Mouse (Mus musculus): Measurements from ENCODE around the gene Eif2b3. TPM values are rescaled to one million over a fixed set of nuclear protein-coding genes. Genes with fewer than 3 reads are reported as not detected.

The Eif2b3 gene
- total and polyA plus RNA-seq, 3 experiments, result 6.5 to 31.8 (median 28.1) TPM

- TF ChIP-seq POLR2AphosphoS5 (IDR thresholded peaks at IDR 0.05; ENCODE audit: insufficient replicate concordance, low read depth, low read length) (no peak), TAL1 (conservative IDR thresholded peaks at IDR 0.05; ENCODE audit: low read depth, low read length) (no peak), GATA1 (IDR thresholded peaks at IDR 0.05; ENCODE audit: borderline replicate concordance, low read length) (no peak), GATA2 (IDR thresholded peaks at IDR 0.05; ENCODE audit: borderline replicate concordance, low read depth, low read length) (no peak), CTCF (IDR thresholded peaks at IDR 0.05; ENCODE audit: low read depth, low read length) (no peak)
- H3K4me1 ChIP-seq (ENCODE audit: insufficient read depth, low read depth, low read length), result peaks cover 6% of the 10 kb centered on the region; the same call in 1 of the 2 replicates
- DNase-seq (ENCODE audit: low spot score) (no peak), ATAC-seq (ENCODE audit: extremely low read depth, insufficient number of reproducible peaks, low FRiP score, poor library complexity, severe bottlenecking) (no peak)
- no peaks in the 10 kb centered on the region for H3K36me3 ChIP-seq (replicated peaks)
- H3K9me3 ChIP-seq (replicated peaks), result no peaks in the 10 kb centered on the region
- H3K27me3 ChIP-seq (ENCODE audit: insufficient read depth, low read length), result peaks cover 52% of the 10 kb centered on the region
- H3K4me3 ChIP-seq (ENCODE audit: low read depth, low read length), result no peak overlapping the region
Observed at GRCm38 (mm10) chr4:117110985-117111384, 91.8 kb downstream of the Eif2b3 start.

GRCm38 (mm10) chr4:117113237-117113636 lies 94.0 kb downstream of the Eif2b3 start:
- DNase-seq (ENCODE audit: low spot score) (no peak), ATAC-seq (ENCODE audit: extremely low read depth, insufficient number of reproducible peaks, low FRiP score, poor library complexity, severe bottlenecking) (no peak)
- Histone ChIP-seq H3K36me3 (replicated peaks) (peaks cover 14% of the 10 kb centered on the region), H3K4me1 (ENCODE audit: insufficient read depth, low read depth, low read length) (peaks cover 9% of the 10 kb centered on the region; the same call in 1 of the 2 replicates), H3K4me3 (ENCODE audit: low read depth, low read length) (no peak overlapping the region), H3K9me3 (replicated peaks) (no peaks in the 10 kb centered on the region), H3K27me3 (ENCODE audit: insufficient read depth, low read length) (peaks cover 37% of the 10 kb centered on the region)
- TF ChIP-seq GATA1 (IDR thresholded peaks at IDR 0.05; ENCODE audit: borderline replicate concordance, low read length) (no peak), POLR2AphosphoS5 (IDR thresholded peaks at IDR 0.05; ENCODE audit: insufficient replicate concordance, low read depth, low read length) (no peak), TAL1 (conservative IDR thresholded peaks at IDR 0.05; ENCODE audit: low read depth, low read length) (no peak)

DNA sequence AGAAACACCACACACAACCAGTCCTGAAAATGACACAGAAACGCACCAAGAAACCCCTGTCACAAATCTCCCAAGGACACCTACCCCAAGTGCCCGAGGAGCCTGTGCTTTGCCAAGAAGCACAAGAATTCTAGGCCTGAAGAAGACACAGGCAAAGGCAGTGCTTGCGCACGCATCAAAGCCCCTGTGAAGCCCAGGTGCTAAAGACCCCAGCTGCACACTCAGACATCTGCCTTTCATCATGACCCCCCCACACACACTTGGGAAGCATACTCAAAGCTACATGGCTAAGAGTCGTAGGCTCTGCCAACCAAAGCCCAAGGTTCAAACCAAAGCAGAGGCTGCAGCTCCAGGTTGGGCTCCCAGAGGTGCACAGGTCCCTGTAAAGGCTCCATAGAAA lies 96.4 kb downstream of the Eif2b3 start:
- no peaks in the 10 kb centered on the region for H3K9me3 ChIP-seq (replicated peaks)
- TF ChIP-seq POLR2AphosphoS5 (IDR thresholded peaks at IDR 0.05; ENCODE audit: insufficient replicate concordance, low read depth, low read length), result no peak
- no peak for TF ChIP-seq GATA2 (IDR thresholded peaks at IDR 0.05; ENCODE audit: borderline replicate concordance, low read depth, low read length)
- TF ChIP-seq TAL1 (conservative IDR thresholded peaks at IDR 0.05; ENCODE audit: low read depth, low read length), result no peak
- no peak for TF ChIP-seq CTCF (IDR thresholded peaks at IDR 0.05; ENCODE audit: low read depth, low read length)
- no peak for TF ChIP-seq GATA1 (IDR thresholded peaks at IDR 0.05; ENCODE audit: borderline replicate concordance, low read length)
- DNase-seq (ENCODE audit: low spot score), result no peak
- peaks cover 25% of the 10 kb centered on the region for H3K36me3 ChIP-seq (replicated peaks)
- ATAC-seq (ENCODE audit: extremely low read depth, insufficient number of reproducible peaks, low FRiP score, poor library complexity, severe bottlenecking), result no peak
- peaks cover 16% of the 10 kb centered on the region; the same call in 1 of the 2 replicates for H3K27me3 ChIP-seq (ENCODE audit: insufficient read depth, low read length)
- no peak overlapping the region for H3K4me3 ChIP-seq (ENCODE audit: low read depth, low read length)
- H3K4me1 ChIP-seq (ENCODE audit: insufficient read depth, low read depth, low read length), result peaks cover 21% of the 10 kb centered on the region

DNA sequence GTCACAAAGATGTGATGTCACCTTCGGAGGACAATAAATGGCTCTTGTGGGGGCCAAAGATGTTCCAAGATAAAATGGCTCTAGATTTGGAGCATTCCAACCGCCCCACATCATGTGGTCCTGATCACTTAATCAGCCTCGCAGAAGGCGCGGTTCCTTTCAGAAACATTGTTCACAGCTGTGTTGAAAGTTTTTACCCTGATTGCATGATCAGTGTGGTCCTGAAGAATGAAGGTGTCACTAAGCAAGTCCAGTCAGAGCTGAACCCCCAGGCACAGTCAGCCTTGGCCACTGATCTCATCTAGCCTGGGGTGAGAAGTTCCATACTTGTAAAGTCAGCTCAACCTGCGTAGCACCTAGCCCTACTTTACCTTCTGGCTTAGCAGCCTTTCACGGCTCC lies 98.7 kb downstream of the Eif2b3 start:
- peaks cover 29% of the 10 kb centered on the region for H3K4me1 ChIP-seq (ENCODE audit: insufficient read depth, low read depth, low read length)
- peaks cover 30% of the 10 kb centered on the region for H3K36me3 ChIP-seq (replicated peaks)
- DNase-seq (ENCODE audit: low spot score), result no peak
- 0 out of 2 replicates have a peak, but pooled peaks cover 8% of the 10 kb centered on the region for H3K27me3 ChIP-seq (ENCODE audit: insufficient read depth, low read length)
- no peak for ATAC-seq (ENCODE audit: extremely low read depth, insufficient number of reproducible peaks, low FRiP score, poor library complexity, severe bottlenecking)
- no peak overlapping the region for H3K4me3 ChIP-seq (ENCODE audit: low read depth, low read length)
- TF ChIP-seq POLR2AphosphoS5 (IDR thresholded peaks at IDR 0.05; ENCODE audit: insufficient replicate concordance, low read depth, low read length), result no peak
- TF ChIP-seq CTCF (IDR thresholded peaks at IDR 0.05; ENCODE audit: low read depth, low read length), result no peak
- no peak for TF ChIP-seq GATA2 (IDR thresholded peaks at IDR 0.05; ENCODE audit: borderline replicate concordance, low read depth, low read length)
- TF ChIP-seq TAL1 (conservative IDR thresholded peaks at IDR 0.05; ENCODE audit: low read depth, low read length), result no peak
- no peak for TF ChIP-seq GATA1 (IDR thresholded peaks at IDR 0.05; ENCODE audit: borderline replicate concordance, low read length)
- no peaks in the 10 kb centered on the region for H3K9me3 ChIP-seq (replicated peaks)

GRCm38 (mm10) chr4:117119636-117120035 lies 100.4 kb downstream of the Eif2b3 start:
- H3K4me3 ChIP-seq (ENCODE audit: low read depth, low read length), result peak overlapping the region; percentile 84
- TF ChIP-seq TAL1 (conservative IDR thresholded peaks at IDR 0.05; ENCODE audit: low read depth, low read length) (no peak), CTCF (IDR thresholded peaks at IDR 0.05; ENCODE audit: low read depth, low read length) (no peak), GATA1 (IDR thresholded peaks at IDR 0.05; ENCODE audit: borderline replicate concordance, low read length) (no peak), POLR2AphosphoS5 (IDR thresholded peaks at IDR 0.05; ENCODE audit: insufficient replicate concordance, low read depth, low read length) (no peak), GATA2 (IDR thresholded peaks at IDR 0.05; ENCODE audit: borderline replicate concordance, low read depth, low read length) (no peak)
- peaks cover 44% of the 10 kb centered on the region for H3K4me1 ChIP-seq (ENCODE audit: insufficient read depth, low read depth, low read length)
- DNase-seq (ENCODE audit: low spot score), result no peak
- no peak for ATAC-seq (ENCODE audit: extremely low read depth, insufficient number of reproducible peaks, low FRiP score, poor library complexity, severe bottlenecking)
- no peaks in the 10 kb centered on the region for H3K27me3 ChIP-seq (ENCODE audit: insufficient read depth, low read length)
- no peaks in the 10 kb centered on the region for H3K9me3 ChIP-seq (replicated peaks)
- peaks cover 30% of the 10 kb centered on the region for H3K36me3 ChIP-seq (replicated peaks)

DNA sequence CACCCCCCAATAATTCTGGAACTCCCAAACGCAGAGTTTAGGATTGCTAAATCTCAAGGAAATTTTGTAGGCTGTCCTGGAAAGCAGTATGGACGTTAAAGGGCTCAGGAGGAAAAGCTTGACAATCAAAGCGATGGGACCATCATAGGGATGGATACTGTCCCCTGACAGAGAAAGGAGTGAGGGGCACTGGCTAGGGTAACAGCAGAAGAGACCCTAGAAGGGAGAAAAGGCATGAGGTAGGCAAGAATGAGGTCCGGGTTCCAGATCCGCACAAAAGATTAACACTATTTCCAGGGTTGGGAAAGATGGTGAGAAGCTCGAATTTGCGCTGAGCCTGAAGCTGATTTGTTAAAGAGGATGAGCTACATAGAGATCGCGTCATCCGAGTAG lies 100.8 kb downstream of the Eif2b3 start:
- Histone ChIP-seq H3K9me3 (replicated peaks) (no peaks in the 10 kb centered on the region), H3K4me1 (ENCODE audit: insufficient read depth, low read depth, low read length) (peaks cover 48% of the 10 kb centered on the region), H3K36me3 (replicated peaks) (peaks cover 30% of the 10 kb centered on the region), H3K27me3 (ENCODE audit: insufficient read depth, low read length) (no peaks in the 10 kb centered on the region), H3K4me3 (ENCODE audit: low read depth, low read length) (peak overlapping the region; percentile 84)
- ATAC-seq (ENCODE audit: extremely low read depth, insufficient number of reproducible peaks, low FRiP score, poor library complexity, severe bottlenecking) (no peak), DNase-seq (ENCODE audit: low spot score) (no peak)
- TF ChIP-seq GATA1 (IDR thresholded peaks at IDR 0.05; ENCODE audit: borderline replicate concordance, low read length) (no peak), CTCF (IDR thresholded peaks at IDR 0.05; ENCODE audit: low read depth, low read length) (no peak), TAL1 (conservative IDR thresholded peaks at IDR 0.05; ENCODE audit: low read depth, low read length) (no peak), POLR2AphosphoS5 (IDR thresholded peaks at IDR 0.05; ENCODE audit: insufficient replicate concordance, low read depth, low read length) (no peak), GATA2 (IDR thresholded peaks at IDR 0.05; ENCODE audit: borderline replicate concordance, low read depth, low read length) (no peak)

Data from G1E (cell line).